Mouse (Mus musculus): ENCODE measurements around the gene Cd59b. TPM values are rescaled to one million over a fixed set of nuclear protein-coding genes. Genes with fewer than 3 reads are reported as not detected.

Gene Cd59b
- polyA plus RNA-seq, 1 experiment, result 25.0 TPM

GRCm38 (mm10) chr2:104032056-104032455 is 37.6 kb upstream of the Cd59b start:
- peaks cover 13% of the 10 kb centered on the region for H3K4me1 ChIP-seq (ENCODE audit: control insufficient read depth, insufficient read depth, low read length)
- H3K36me3 ChIP-seq (ENCODE audit: control insufficient read depth, insufficient read depth, low read length), result peaks cover 16% of the 10 kb centered on the region
- H3K27me3 ChIP-seq (replicated peaks; ENCODE audit: control insufficient read depth, insufficient read depth, low read length), result no peaks in the 10 kb centered on the region
- peak; percentile 29 for DNase-seq
- no peak overlapping the region for H3K27ac ChIP-seq (ENCODE audit: insufficient read depth, low read depth, low read length)
- TF ChIP-seq CTCF (conservative IDR thresholded peaks at IDR 0.05; ENCODE audit: insufficient read depth, insufficient read length, low read depth, low read length), result no peak
- no peak overlapping the region for H3K4me3 ChIP-seq (ENCODE audit: insufficient read depth, low read depth, low read length)
- 61% methylated on average over 3 of the region's 3 CpGs for WGBS

GRCm38 (mm10) chr2:104034832-104035472 is 34.7 kb upstream of the Cd59b start:
- no peaks in the 10 kb centered on the region for H3K27me3 ChIP-seq (replicated peaks; ENCODE audit: control insufficient read depth, insufficient read depth, low read length)
- H3K4me3 ChIP-seq (ENCODE audit: insufficient read depth, low read depth, low read length), result no peak overlapping the region
- TF ChIP-seq CTCF (conservative IDR thresholded peaks at IDR 0.05; ENCODE audit: insufficient read depth, insufficient read length, low read depth, low read length) (peak; percentile 90), POLR2A (IDR thresholded peaks at IDR 0.05; ENCODE audit: low read depth, low read length) (no peak)
- peaks cover 19% of the 10 kb centered on the region for H3K36me3 ChIP-seq (ENCODE audit: control insufficient read depth, insufficient read depth, low read length)
- WGBS, result 32% methylated on average over 3 of the region's 3 CpGs
- peaks cover 6% of the 10 kb centered on the region for H3K4me1 ChIP-seq (ENCODE audit: control insufficient read depth, insufficient read depth, low read length)
- no peak overlapping the region for H3K27ac ChIP-seq (ENCODE audit: insufficient read depth, low read depth, low read length)
- DNase-seq, result peak; percentile 74

- peaks cover 3% of the 10 kb centered on the region; the same call in 1 of the 2 replicates for H3K4me1 ChIP-seq (ENCODE audit: control insufficient read depth, insufficient read depth, low read length)
- H3K36me3 ChIP-seq (ENCODE audit: control insufficient read depth, insufficient read depth, low read length), result peaks cover 19% of the 10 kb centered on the region
Observed at GRCm38 (mm10) chr2:104035595-104035994, 34.1 kb upstream of the Cd59b start.

GRCm38 (mm10) chr2:104036316-104036715 is 33.3 kb upstream of the Cd59b start:
- H3K36me3 ChIP-seq (ENCODE audit: control insufficient read depth, insufficient read depth, low read length), result peaks cover 19% of the 10 kb centered on the region
- no peak overlapping the region for H3K4me3 ChIP-seq (ENCODE audit: insufficient read depth, low read depth, low read length)
- no peak overlapping the region for H3K27ac ChIP-seq (ENCODE audit: insufficient read depth, low read depth, low read length)
- DNase-seq, result no peak
- no peak for TF ChIP-seq CTCF (conservative IDR thresholded peaks at IDR 0.05; ENCODE audit: insufficient read depth, insufficient read length, low read depth, low read length)
- 67% methylated on average over 3 of the region's 3 CpGs for WGBS
- H3K27me3 ChIP-seq (replicated peaks; ENCODE audit: control insufficient read depth, insufficient read depth, low read length), result no peaks in the 10 kb centered on the region
- H3K4me1 ChIP-seq (ENCODE audit: control insufficient read depth, insufficient read depth, low read length), result peaks cover 3% of the 10 kb centered on the region; the same call in 1 of the 2 replicates

More at GRCm38 (mm10) chr2:104035595-104035994, 34.1 kb upstream of the Cd59b start:
- Histone ChIP-seq H3K4me3 (ENCODE audit: insufficient read depth, low read depth, low read length) (no peak overlapping the region), H3K27me3 (replicated peaks; ENCODE audit: control insufficient read depth, insufficient read depth, low read length) (no peaks in the 10 kb centered on the region), H3K27ac (ENCODE audit: insufficient read depth, low read depth, low read length) (no peak overlapping the region)
- 82% methylated on average over 6 of the region's 6 CpGs for WGBS
- TF ChIP-seq POLR2A (IDR thresholded peaks at IDR 0.05; ENCODE audit: low read depth, low read length) (no peak), CTCF (conservative IDR thresholded peaks at IDR 0.05; ENCODE audit: insufficient read depth, insufficient read length, low read depth, low read length) (no peak)
- DNase-seq, result no peak

- no peak for TF ChIP-seq POLR2A (IDR thresholded peaks at IDR 0.05; ENCODE audit: low read depth, low read length)
- no peak for TF ChIP-seq CTCF (conservative IDR thresholded peaks at IDR 0.05; ENCODE audit: insufficient read depth, insufficient read length, low read depth, low read length)
- WGBS, result 61% methylated on average over 2 of the region's 2 CpGs
Observed at GRCm38 (mm10) chr2:104038236-104038635, 31.4 kb upstream of the Cd59b start.

GRCm38 (mm10) chr2:104041632-104042031 is 28.0 kb upstream of the Cd59b start:
- Histone ChIP-seq H3K4me1 (ENCODE audit: control insufficient read depth, insufficient read depth, low read length) (peaks cover 8% of the 10 kb centered on the region), H3K4me3 (ENCODE audit: insufficient read depth, low read depth, low read length) (no peak overlapping the region), H3K27ac (ENCODE audit: insufficient read depth, low read depth, low read length) (no peak overlapping the region; the same call in 1 of the 2 replicates), H3K36me3 (ENCODE audit: control insufficient read depth, insufficient read depth, low read length) (peaks cover 11% of the 10 kb centered on the region), H3K27me3 (replicated peaks; ENCODE audit: control insufficient read depth, insufficient read depth, low read length) (no peaks in the 10 kb centered on the region)
- TF ChIP-seq CTCF (conservative IDR thresholded peaks at IDR 0.05; ENCODE audit: insufficient read depth, insufficient read length, low read depth, low read length) (no peak), POLR2A (IDR thresholded peaks at IDR 0.05; ENCODE audit: low read depth, low read length) (no peak)
- 17% methylated on average over 5 of the region's 5 CpGs for WGBS
- DNase-seq, result peak; percentile 10

More at GRCm38 (mm10) chr2:104038236-104038635, 31.4 kb upstream of the Cd59b start:
- Histone ChIP-seq H3K36me3 (ENCODE audit: control insufficient read depth, insufficient read depth, low read length) (peaks cover 16% of the 10 kb centered on the region), H3K4me3 (ENCODE audit: insufficient read depth, low read depth, low read length) (no peak overlapping the region), H3K27me3 (replicated peaks; ENCODE audit: control insufficient read depth, insufficient read depth, low read length) (no peaks in the 10 kb centered on the region), H3K4me1 (ENCODE audit: control insufficient read depth, insufficient read depth, low read length) (peaks cover 5% of the 10 kb centered on the region; the same call in 1 of the 2 replicates), H3K27ac (ENCODE audit: insufficient read depth, low read depth, low read length) (no peak overlapping the region)
- no peak for DNase-seq

- no peaks in the 10 kb centered on the region for H3K27me3 ChIP-seq (replicated peaks; ENCODE audit: control insufficient read depth, insufficient read depth, low read length)
- peaks cover 8% of the 10 kb centered on the region for H3K4me1 ChIP-seq (ENCODE audit: control insufficient read depth, insufficient read depth, low read length)
- peaks cover 9% of the 10 kb centered on the region for H3K36me3 ChIP-seq (ENCODE audit: control insufficient read depth, insufficient read depth, low read length)
- DNase-seq, result no peak
- TF ChIP-seq CTCF (conservative IDR thresholded peaks at IDR 0.05; ENCODE audit: insufficient read depth, insufficient read length, low read depth, low read length), result no peak
- no peak for TF ChIP-seq POLR2A (IDR thresholded peaks at IDR 0.05; ENCODE audit: low read depth, low read length)
- 94% methylated on average over 15 of the region's 15 CpGs for WGBS
- no peak overlapping the region for H3K27ac ChIP-seq (ENCODE audit: insufficient read depth, low read depth, low read length)
- no peak overlapping the region for H3K4me3 ChIP-seq (ENCODE audit: insufficient read depth, low read depth, low read length)
Observed at GRCm38 (mm10) chr2:104042766-104043165, 26.9 kb upstream of the Cd59b start.
